Mouse (Mus musculus) thymus, adult 2 months (tissue): ENCODE results near the gene Ror1.

Source experiments
- CTCF ChIP-seq: fragments of 200-500 bp; IDR thresholded peaks from 2 replicates; pipeline ENCODE4 v1.5.1; 2012; ENCODE audit warnings: mild to moderate bottlenecking, control low read depth, low read length, moderate library complexity, borderline replicate concordance; ENCODE audit not compliant: control insufficient read depth, poor library complexity, insufficient read depth; ENCODE audit errors: extremely low read depth
- POLR2A ChIP-seq: fragments of 200-500 bp; IDR thresholded peaks from 2 replicates; pipeline ENCODE4 v1.6.1; 2012; ENCODE audit warnings: mild to moderate bottlenecking, low read length, control low read depth, moderate library complexity; ENCODE audit not compliant: control insufficient read depth, poor library complexity, insufficient read depth; ENCODE audit errors: extremely low read depth

GRCm38 (mm10) chr4:100203688-100204087, 108.1 kb downstream of the Ror1 start:
- TF ChIP-seq POLR2A (no peak), CTCF (no peak)
